Mouse (Mus musculus) G1E (cell line): ENCODE data around the gene Krt34.

ENCODE experiments used
- CTCF ChIP-seq: IDR thresholded peaks from 2 replicates; pipeline ENCODE4 v1.5.1; 2012; ENCODE audit warnings: low read depth, low read length, inconsistent platforms, mixed read lengths
- GATA1 ChIP-seq: IDR thresholded peaks from 2 replicates; pipeline ENCODE4 v1.6.1; 2012; ENCODE audit warnings: borderline replicate concordance, low read length, inconsistent platforms, mixed read lengths
- POLR2AphosphoS5 ChIP-seq: IDR thresholded peaks from 2 replicates; pipeline ENCODE4 v1.6.1; 2012; ENCODE audit warnings: low read depth, low read length, inconsistent platforms; ENCODE audit not compliant: insufficient replicate concordance
- TAL1 ChIP-seq: conservative IDR thresholded peaks from 2 replicates; pipeline ENCODE4 v1.6.1; 2012; ENCODE audit warnings: low read depth, low read length, inconsistent platforms, mixed read lengths

- TF ChIP-seq GATA1 = no peak
- TF ChIP-seq CTCF = no peak
- TF ChIP-seq TAL1 = no peak
- no peak for TF ChIP-seq POLR2AphosphoS5
Observed at GRCm38 (mm10) chr11:100058875-100059274, 17.5 kb upstream of the Krt34 start.
